Mouse (Mus musculus) spleen, adult 2 months (tissue): ENCODE measurements around the gene H2-Ab1. TPM values are rescaled to one million over a fixed set of nuclear protein-coding genes. Genes with fewer than 3 reads are reported as not detected.
A peak's percentile ranks its signal among the peaks of the same experiment; 100 is the strongest.

Experiments used
- DNase-seq, 2 experiments: peaks; one replicate each; pipeline versions ENCODE4 v3.0.0 to v3.0.0-alpha.2; 2012 to 2021; ENCODE audit warnings: low spot score in 2 of 2, low read depth in 1 of 2
- H3K27ac ChIP-seq: fragments of 200-500 bp; 2 replicates; pipeline ENCODE4 v1.5.1; 2012; ENCODE audit warnings: low read length, inconsistent platforms; ENCODE audit not compliant: insufficient read depth
- H3K27me3 ChIP-seq: fragments of 200-500 bp; 2 replicates; pipeline ENCODE4 v1.6.1; 2012; ENCODE audit warnings: mild to moderate bottlenecking, moderate library complexity, low read length, inconsistent platforms; ENCODE audit not compliant: control insufficient read depth, insufficient read depth
- H3K36me3 ChIP-seq: fragments of 200-500 bp; 2 replicates; pipeline ENCODE4 v1.6.1; 2012; ENCODE audit warnings: mild to moderate bottlenecking, low read length, inconsistent platforms; ENCODE audit not compliant: control insufficient read depth, insufficient read depth
- H3K4me1 ChIP-seq: fragments of 200-500 bp; 2 replicates; pipeline ENCODE4 v1.6.1; 2011; ENCODE audit warnings: inconsistent platforms; ENCODE audit not compliant: control insufficient read depth, insufficient read depth, insufficient read length
- H3K4me3 ChIP-seq: fragments of 200-500 bp; 2 replicates; pipeline ENCODE4 v1.5.1; 2011; ENCODE audit warnings: mild to moderate bottlenecking, inconsistent platforms; ENCODE audit not compliant: insufficient read depth, insufficient read length; ENCODE audit errors: extremely low read depth
- CTCF ChIP-seq: fragments of 200-500 bp; IDR thresholded peaks from 2 replicates; pipeline ENCODE4 v1.5.1; 2011; ENCODE audit warnings: mild to moderate bottlenecking, inconsistent platforms; ENCODE audit not compliant: insufficient read depth, insufficient read length, insufficient replicate concordance; ENCODE audit errors: extremely low read depth
- POLR2A ChIP-seq: fragments of 200-500 bp; IDR thresholded peaks from 2 replicates; pipeline ENCODE4 v1.6.1; 2011; ENCODE audit warnings: low read depth, low read length, inconsistent platforms
- WGBS: fragments of 180-500 bp; shearing (Covaris S2); methylation state at CpG from one replicate; pipeline ENCODE4 v1.1.7; 2018; 5-methylcytosine and 5-hydroxymethylcytosine counted together
- polyA plus RNA-seq: library from polyadenylated mRNA; depleted of rRNA; stranded (reverse); fragments of >200 nt; gene quantifications from 2 replicates; pipeline ENCODE4 v1.2.3, GENCODE M21; 2012

H2-Ab1 gene
- polyA plus RNA-seq, 1 experiment: 5,504 TPM

DNA sequence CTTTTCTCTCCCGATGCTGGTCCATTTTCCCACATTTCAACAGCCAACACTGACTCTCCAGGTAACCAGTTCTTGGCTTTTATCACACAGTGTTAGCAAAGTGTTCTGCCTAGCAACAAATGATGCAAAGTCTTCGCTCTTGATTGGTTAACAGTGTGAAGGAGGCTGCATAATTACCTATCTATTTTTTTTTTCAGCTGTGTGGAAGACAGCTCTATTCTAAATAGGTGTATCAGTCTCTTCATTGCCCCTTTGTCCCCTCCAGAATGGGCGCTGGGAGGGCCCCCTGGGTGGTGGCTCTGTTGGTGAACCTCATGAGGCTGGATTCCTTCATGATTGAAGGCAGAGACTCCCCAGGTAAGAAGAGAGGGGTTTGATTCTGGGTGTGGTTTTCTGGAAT is 18.8 kb upstream of the H2-Ab1 start, which contains the start of gene H2-Ob:
Gene H2-Ob (plus strand): TSS at position 198 of the 400 bp plus-strand sequence.
- DNase-seq: peak; percentile 80 to 94
- WGBS: 25% methylated on average over 3 of the region's 3 CpGs
- H3K4me3 ChIP-seq: peak within 1 kb of the TSS; percentile 77

DNA sequence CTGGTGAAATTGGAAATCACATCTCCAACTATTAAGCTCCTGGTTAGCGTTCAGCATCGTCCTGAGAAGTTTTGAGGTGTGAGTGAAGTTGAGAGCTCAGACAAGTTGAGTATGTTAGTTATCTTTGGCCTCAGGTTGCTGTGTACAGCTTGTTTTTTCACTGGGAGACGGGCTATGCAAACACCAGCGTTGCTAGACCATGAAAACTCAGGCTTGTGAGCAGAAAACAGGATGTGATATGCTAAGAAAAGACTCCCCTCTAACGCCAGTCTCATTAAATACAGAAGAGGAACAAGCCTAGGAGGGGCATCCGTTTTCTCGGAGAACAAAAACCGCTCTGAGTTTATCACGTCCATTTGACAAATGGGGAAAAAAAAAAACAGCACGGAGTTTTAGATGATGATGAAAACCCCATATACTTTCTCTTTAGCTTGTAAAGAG is 17.9 kb upstream of the H2-Ab1 start:
- 5% methylated on average over 10 of the region's 10 CpGs for WGBS
- TF ChIP-seq CTCF (no peak), POLR2A (peak; percentile 66)
- Histone ChIP-seq H3K36me3 (peaks cover 26% of the 10 kb centered on the region), H3K4me1 (peaks cover 4% of the 10 kb centered on the region; the same call in 1 of the 2 replicates), H3K27me3 (no peaks in the 10 kb centered on the region), H3K4me3 (peak overlapping the region; percentile 71), H3K27ac (peak overlapping the region; percentile 100)
- peak; percentile 55 to 93 for DNase-seq

More for the DNA sequence above, 18.8 kb upstream of the H2-Ab1 start, which contains the start of gene H2-Ob:
- Histone ChIP-seq H3K4me1 (peaks cover 4% of the 10 kb centered on the region; the same call in 1 of the 2 replicates), H3K27ac (peak within 1 kb of the TSS; percentile 100), H3K36me3 (peaks cover 18% of the 10 kb centered on the region), H3K27me3 (no peaks in the 10 kb centered on the region)
- TF ChIP-seq POLR2A (0 out of 2 replicates have a peak, but pooled peaks have one; percentile 18), CTCF (no peak)

- H3K4me1 ChIP-seq: peaks cover 4% of the 10 kb centered on the region; the same call in 1 of the 2 replicates
- DNase-seq: no peak
- peak overlapping the region; percentile 100 for H3K27ac ChIP-seq
- no peak for TF ChIP-seq CTCF
- no peak for TF ChIP-seq POLR2A
- peaks cover 26% of the 10 kb centered on the region for H3K36me3 ChIP-seq
- no peaks in the 10 kb centered on the region for H3K27me3 ChIP-seq
- peak overlapping the region; percentile 61 for H3K4me3 ChIP-seq
- 24% methylated on average over 3 of the region's 3 CpGs for WGBS
Measured at GRCm38 (mm10) chr17:34240366-34240765, 17.1 kb upstream of the H2-Ab1 start.

DNA sequence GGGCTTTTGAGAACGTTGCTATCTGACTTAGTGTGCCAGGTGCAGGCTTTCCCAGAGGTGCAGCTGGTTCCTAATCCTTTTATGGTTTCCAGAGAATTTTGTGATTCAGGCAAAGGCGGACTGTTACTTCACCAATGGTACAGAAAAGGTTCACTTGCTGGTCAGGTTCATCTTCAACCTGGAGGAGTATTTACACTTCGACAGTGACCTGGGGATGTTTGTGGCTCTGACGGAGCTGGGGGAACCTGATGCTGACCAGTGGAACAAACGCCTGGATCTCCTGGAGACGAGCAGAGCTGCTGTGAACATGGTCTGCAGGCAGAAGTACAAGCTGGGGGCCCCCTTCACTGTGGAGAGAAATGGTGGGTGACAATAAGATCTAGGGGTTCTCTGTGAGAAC is 16.6 kb upstream of the H2-Ab1 start:
- Histone ChIP-seq H3K36me3 (peaks cover 29% of the 10 kb centered on the region), H3K27me3 (no peaks in the 10 kb centered on the region), H3K4me3 (no peak overlapping the region; the same call in 1 of the 2 replicates), H3K4me1 (peaks cover 4% of the 10 kb centered on the region; the same call in 1 of the 2 replicates), H3K27ac (peak overlapping the region; percentile 45)
- WGBS: 82% methylated on average over 6 of the region's 6 CpGs
- TF ChIP-seq POLR2A (no peak), CTCF (no peak)
- no peak for DNase-seq

- Histone ChIP-seq H3K4me1 (peaks cover 7% of the 10 kb centered on the region; the same call in 1 of the 2 replicates), H3K4me3 (no peak overlapping the region), H3K27me3 (no peaks in the 10 kb centered on the region), H3K27ac (no peak overlapping the region), H3K36me3 (peaks cover 29% of the 10 kb centered on the region)
- no peak for TF ChIP-seq POLR2A
- TF ChIP-seq CTCF: no peak
- 88% methylated on average over 4 of the region's 4 CpGs for WGBS
- DNase-seq: no peak
Measured at GRCm38 (mm10) chr17:34244656-34245055, 12.8 kb upstream of the H2-Ab1 start.

DNA sequence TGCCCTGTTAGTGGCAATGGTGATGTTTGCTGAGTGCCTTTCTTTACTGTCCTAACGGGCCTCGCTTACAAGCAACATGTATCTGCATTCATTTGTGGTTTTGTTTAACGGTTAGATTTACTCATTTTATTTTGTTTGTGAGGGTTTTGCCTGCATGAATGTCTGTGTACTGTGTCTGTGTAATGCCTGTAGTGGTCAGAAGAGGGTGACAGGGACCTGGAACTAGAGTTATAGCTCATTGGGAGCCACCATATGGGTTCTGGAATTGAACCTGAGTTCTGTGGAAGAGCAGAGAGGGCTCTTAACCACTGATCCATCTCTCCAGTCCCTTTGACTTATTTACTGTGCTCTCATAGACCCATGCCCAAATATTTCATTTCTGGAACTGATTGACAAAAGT is 10.4 kb upstream of the H2-Ab1 start:
- Histone ChIP-seq H3K27ac (no peak overlapping the region), H3K4me3 (no peak overlapping the region), H3K4me1 (peaks cover 4% of the 10 kb centered on the region; the same call in 1 of the 2 replicates), H3K27me3 (no peaks in the 10 kb centered on the region), H3K36me3 (peaks cover 21% of the 10 kb centered on the region)
- 70% methylated on average over 3 of the region's 3 CpGs for WGBS
- DNase-seq: no peak
- TF ChIP-seq POLR2A: no peak
- TF ChIP-seq CTCF: no peak

DNA sequence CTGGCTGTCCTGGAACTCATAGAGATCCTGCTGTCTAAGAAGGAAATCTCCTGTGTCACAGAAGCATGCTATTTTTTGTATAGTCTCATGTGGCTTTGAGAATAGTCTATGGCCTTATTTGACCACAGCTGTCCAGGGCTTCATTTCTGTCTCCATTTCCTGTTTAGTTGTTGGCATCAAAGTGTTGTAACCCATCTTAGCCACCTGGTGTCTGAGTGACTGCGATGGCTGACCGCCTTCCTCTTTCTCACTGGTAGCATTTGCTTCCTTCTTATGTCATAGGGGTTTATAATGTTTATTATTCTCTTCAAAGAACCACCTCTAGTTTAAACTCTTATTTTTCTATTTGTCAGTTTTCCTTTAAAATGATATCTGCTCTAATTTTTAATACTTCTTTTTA is 8.7 kb upstream of the H2-Ab1 start:
- WGBS: 10% methylated on average over 2 of the region's 2 CpGs

More for the DNA sequence above, 8.7 kb upstream of the H2-Ab1 start:
- H3K36me3 ChIP-seq: peaks cover 11% of the 10 kb centered on the region
- no peak overlapping the region for H3K4me3 ChIP-seq
- no peaks in the 10 kb centered on the region for H3K27me3 ChIP-seq
- DNase-seq: no peak
- no peak overlapping the region for H3K27ac ChIP-seq
- no peak for TF ChIP-seq POLR2A
- peak; percentile 19; the same call in 1 of the 2 replicates for TF ChIP-seq CTCF
- H3K4me1 ChIP-seq: peaks cover 4% of the 10 kb centered on the region; the same call in 1 of the 2 replicates
